Mouse (Mus musculus): ENCODE results near the gene Dop1a. TPM values are rescaled to one million over a fixed set of nuclear protein-coding genes. Genes with fewer than 3 reads are reported as not detected.

Dop1a gene
- 17.1 and 18.6 TPM in 2 replicates for polyA plus RNA-seq (2015; fragmentation: Nextera tagmentation; extraction: Ambion mirVana)

DNA sequence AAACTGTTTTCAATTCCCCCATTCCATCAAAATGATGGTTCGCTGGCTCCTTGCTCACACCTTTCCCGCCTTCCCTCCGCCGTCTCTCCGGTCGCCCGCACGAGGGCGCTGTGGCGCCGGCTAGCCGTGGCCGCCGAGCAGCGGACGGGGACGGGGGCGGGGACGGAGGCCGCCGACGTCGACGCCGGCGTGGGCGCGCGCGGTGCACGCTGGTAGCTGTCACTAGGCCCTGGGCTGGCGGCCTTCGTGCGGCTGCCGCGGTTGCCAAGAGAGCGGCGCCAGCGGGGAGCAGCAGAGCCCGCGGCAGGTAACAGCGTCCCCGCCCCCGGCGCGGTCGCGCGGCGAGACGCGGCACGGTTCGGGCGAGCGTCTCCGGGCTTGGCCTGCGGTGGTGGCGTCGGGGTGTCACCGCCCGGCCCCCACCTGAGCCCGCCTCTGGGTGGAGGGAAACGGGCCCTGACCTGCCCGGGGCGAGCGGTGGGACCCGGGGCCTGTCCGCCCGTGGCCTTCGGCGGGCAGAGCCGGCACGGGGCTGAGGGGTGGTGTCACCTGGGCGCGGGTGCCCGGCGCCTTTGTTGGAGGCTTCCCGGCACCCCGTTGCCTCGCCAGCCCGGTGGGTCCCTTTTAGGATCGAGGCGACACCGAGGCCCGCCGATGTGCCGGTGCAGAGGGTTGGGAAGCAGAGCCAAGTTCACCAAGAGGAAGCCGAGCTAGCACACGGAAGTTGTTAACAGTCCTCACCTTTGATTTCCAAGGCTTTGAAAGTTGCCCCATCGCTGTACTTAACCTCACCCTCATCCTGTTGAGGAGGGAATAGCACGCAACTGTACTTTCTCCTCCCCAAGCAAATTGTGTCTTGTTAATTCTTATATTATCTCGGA, at the start of gene Dop1a:
Dop1a (plus strand) TSS at position 165 of the 881 bp plus-strand sequence.
- Histone ChIP-seq H3K27ac (peak within 1 kb of the TSS; percentile 69; the same call in 1 of the 2 replicates), H3K9ac (peak within 1 kb of the TSS; percentile 88)
- WGBS = 1% methylated on average over 83 of the region's 93 CpGs

DNA sequence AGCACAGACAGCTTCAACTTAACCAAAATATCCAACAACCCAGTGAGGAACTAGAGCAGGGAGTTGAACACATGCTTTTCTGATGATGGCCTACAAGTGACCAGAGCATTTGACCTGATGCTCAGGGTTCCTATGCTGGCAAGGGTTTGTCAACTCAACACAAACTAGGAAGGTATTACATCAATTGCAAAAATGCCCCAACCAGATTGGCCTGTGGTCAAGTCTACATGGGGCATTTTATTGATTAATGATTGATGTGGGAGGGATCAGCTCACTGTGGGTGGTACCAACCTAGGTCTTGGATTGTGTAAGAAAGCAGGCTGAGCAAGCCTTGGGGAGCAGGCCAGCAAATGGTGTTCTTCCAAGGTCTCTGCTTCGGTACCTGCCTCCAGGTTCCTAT, 49.0 kb upstream of the Dop1a start:
- no peak for ATAC-seq (ENCODE audit: low FRiP score, low read depth)
- WGBS = 90% methylated on average over 1 of the region's 1 CpGs
- no peaks in the 10 kb centered on the region for H3K27me3 ChIP-seq

More for the DNA sequence above, at the start of gene Dop1a:
- peak within 1 kb of the TSS; percentile 79 for H3K4me3 ChIP-seq
- peak within 1 kb of the TSS; percentile 73 for H3K4me2 ChIP-seq (replicated peaks)
- H3K36me3 ChIP-seq = no peaks in the 10 kb centered on the region
- H3K27me3 ChIP-seq = no peaks in the 10 kb centered on the region
- H3K4me1 ChIP-seq = peaks cover 7% of the 10 kb centered on the region
- no peaks in the 10 kb centered on the region for H3K9me3 ChIP-seq
- ATAC-seq (ENCODE audit: low FRiP score, low read depth) = peak; percentile 94

DNA sequence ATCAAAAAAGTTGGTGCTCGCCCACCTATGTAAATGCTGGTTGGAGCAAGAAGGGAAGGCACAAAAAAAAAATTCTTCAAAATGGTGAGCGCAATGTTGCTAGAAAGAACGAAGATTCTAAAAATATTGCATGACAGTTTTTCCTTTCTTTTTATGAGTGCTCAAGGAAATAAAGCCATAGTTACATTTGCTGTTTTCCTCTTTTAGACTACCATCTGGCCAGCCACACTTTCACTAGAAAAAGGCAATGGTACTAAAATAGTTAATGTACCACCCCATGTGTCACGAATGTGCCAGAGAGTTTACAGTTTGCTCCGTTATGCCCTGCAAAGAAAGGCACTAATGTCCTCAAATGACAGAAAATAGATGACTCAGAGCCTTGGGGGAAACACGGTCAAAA, 47.6 kb upstream of the Dop1a start:
- H3K4me3 ChIP-seq = no peak overlapping the region
- WGBS = 73% methylated on average over 6 of the region's 6 CpGs
- H3K36me3 ChIP-seq = no peaks in the 10 kb centered on the region
- no peak overlapping the region for H3K27ac ChIP-seq
- H3K4me1 ChIP-seq = no peaks in the 10 kb centered on the region
- no peaks in the 10 kb centered on the region for H3K9me3 ChIP-seq
- no peaks in the 10 kb centered on the region for H3K27me3 ChIP-seq
- no peak overlapping the region for H3K4me2 ChIP-seq (replicated peaks)
- no peak for ATAC-seq (ENCODE audit: low FRiP score, low read depth)
- H3K9ac ChIP-seq = no peak overlapping the region

More for the DNA sequence above, 49.0 kb upstream of the Dop1a start:
- H3K4me1 ChIP-seq = no peaks in the 10 kb centered on the region
- no peak overlapping the region for H3K9ac ChIP-seq
- no peaks in the 10 kb centered on the region for H3K36me3 ChIP-seq
- no peak overlapping the region for H3K4me2 ChIP-seq (replicated peaks)
- H3K27ac ChIP-seq = no peak overlapping the region
- no peak overlapping the region for H3K4me3 ChIP-seq
- peaks cover 1% of the 10 kb centered on the region; the same call in 1 of the 2 replicates for H3K9me3 ChIP-seq

DNA sequence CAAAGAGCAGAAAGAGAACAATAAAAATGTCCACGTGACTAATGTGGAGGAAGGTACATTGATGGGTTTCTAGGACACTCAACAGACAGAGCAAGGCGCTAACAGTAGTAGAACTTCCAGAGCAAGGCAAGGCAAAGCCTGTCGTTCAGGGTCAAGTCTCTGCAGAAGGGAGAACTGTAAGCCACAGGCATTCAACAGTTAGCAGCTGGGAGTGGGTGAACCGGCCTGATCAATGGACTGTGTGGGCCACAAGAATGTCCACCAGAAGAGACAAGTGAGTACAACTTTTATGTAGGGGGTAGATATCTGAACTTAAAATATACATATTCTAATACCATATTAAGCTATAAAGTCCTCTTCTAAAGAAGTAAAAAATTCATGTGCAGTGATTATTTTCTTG, 43.6 kb upstream of the Dop1a start:
- no peak overlapping the region for H3K9ac ChIP-seq
- WGBS = 86% methylated on average over 4 of the region's 4 CpGs
- H3K9me3 ChIP-seq = no peaks in the 10 kb centered on the region
- no peaks in the 10 kb centered on the region for H3K4me1 ChIP-seq
- H3K4me3 ChIP-seq = no peak overlapping the region
- H3K36me3 ChIP-seq = no peaks in the 10 kb centered on the region
- ATAC-seq (ENCODE audit: low FRiP score, low read depth) = no peak
- H3K27ac ChIP-seq = no peak overlapping the region
- no peak overlapping the region for H3K4me2 ChIP-seq (replicated peaks)
- H3K27me3 ChIP-seq = no peaks in the 10 kb centered on the region

DNA sequence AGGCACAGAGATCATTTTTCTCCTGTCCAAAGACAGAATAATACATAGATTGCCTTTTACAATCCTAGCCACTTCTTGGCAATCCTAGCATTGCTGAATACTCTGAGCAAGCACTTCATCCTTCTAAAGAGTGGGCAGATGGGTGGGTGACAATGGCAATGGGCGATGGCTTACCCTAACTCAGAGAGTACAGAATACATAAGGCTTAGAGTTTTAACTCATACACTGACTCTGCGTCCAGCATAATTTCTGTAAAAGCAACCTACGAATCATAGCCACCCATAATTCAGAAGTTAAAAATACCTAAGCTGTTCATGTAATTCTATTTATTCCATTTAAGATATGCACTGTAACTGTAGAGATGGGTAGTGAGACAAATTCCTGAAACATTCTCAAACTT, 31.4 kb upstream of the Dop1a start:
- H3K9me3 ChIP-seq = no peaks in the 10 kb centered on the region
- no peak for ATAC-seq (ENCODE audit: low FRiP score, low read depth)
- 89% methylated on average over 3 of the region's 3 CpGs for whole genome bisulfite sequencing
- H3K4me3 ChIP-seq = no peak overlapping the region
- no peaks in the 10 kb centered on the region for H3K36me3 ChIP-seq
- H3K27ac ChIP-seq = no peak overlapping the region
- H3K27me3 ChIP-seq = no peaks in the 10 kb centered on the region
- H3K9ac ChIP-seq = no peak overlapping the region
- no peaks in the 10 kb centered on the region for H3K4me1 ChIP-seq
- no peak overlapping the region for H3K4me2 ChIP-seq (replicated peaks)

DNA sequence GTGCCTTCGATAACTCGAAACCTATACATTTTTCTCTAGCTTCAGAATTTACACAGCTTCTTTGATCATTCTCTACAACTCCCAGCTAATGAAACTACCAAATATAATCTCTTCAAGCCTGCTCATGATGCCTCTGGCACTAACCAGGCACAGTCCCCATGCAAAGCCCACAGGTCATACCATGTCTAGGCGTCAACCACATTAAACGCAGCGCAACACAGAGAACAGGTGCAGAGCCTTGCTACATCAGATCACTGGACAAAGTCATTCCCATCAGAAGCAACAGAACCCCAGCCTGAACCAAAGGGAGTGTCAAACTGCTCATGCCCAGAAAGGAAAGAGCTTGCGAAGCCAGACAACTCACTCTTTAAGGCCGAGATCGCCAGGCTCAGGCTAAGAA, 30.3 kb upstream of the Dop1a start:
- Histone ChIP-seq H3K9ac (no peak overlapping the region), H3K9me3 (no peaks in the 10 kb centered on the region), H3K4me2 (replicated peaks) (no peak overlapping the region), H3K4me1 (no peaks in the 10 kb centered on the region), H3K36me3 (no peaks in the 10 kb centered on the region), H3K27ac (no peak overlapping the region), H3K4me3 (no peak overlapping the region), H3K27me3 (no peaks in the 10 kb centered on the region)
- WGBS = 91% methylated on average over 8 of the region's 8 CpGs
- no peak for ATAC-seq (ENCODE audit: low FRiP score, low read depth)

DNA sequence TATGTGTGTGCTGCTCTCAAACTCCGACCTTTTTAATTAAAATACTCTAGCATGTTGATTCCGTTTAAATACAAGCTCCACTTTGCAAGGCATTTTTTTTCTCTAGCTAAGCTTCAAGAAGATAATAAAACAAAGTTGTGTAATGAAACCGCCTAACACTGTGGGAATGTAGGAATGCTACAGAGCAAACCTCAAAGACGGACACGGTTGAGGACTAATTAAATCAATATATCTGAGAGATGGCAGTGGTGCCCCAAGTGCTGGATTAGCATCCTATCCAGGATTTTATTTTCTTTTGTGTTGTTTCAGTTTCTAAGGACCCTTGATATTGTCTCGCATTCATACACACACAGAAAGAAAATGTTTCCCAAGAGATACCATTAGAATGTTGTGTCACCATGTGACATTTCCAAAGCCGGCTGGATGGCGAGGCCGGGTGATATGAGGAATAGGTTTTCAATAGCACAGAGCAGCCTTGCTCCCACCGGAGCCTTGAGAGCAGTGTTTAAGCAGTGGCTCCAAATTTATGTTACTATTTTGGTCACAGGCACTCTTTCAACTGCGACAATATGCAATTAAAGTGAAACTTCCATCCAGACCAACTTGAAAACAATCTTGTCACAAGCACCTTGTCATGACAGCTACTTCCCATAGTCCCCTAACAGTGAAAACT, 28.5 kb upstream of the Dop1a start:
- no peak for ATAC-seq (ENCODE audit: low FRiP score, low read depth)
- Histone ChIP-seq H3K4me3 (no peak overlapping the region), H3K36me3 (no peaks in the 10 kb centered on the region), H3K9me3 (no peaks in the 10 kb centered on the region), H3K27me3 (no peaks in the 10 kb centered on the region), H3K9ac (no peak overlapping the region), H3K4me2 (replicated peaks) (no peak overlapping the region), H3K27ac (no peak overlapping the region), H3K4me1 (no peaks in the 10 kb centered on the region)
- WGBS = 64% methylated on average over 11 of the region's 11 CpGs

DNA sequence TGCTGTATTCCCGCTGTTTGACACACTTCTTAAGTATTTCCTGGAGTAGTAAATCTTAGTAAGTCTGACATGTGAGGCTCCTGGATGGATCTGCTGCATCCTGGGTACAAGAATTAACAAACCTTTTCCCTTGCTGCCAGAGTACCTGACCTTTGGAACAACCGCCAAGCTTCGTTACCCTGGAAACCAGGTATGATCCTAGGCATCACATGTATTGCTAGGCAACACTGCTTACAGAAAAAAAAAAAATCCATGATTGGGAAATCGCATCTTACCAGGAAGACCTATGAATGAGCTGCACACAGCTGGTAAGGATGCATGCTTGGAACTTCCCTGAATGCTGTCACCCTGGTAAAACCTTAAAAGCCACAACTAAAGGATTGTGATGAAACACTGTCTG, 24.7 kb upstream of the Dop1a start:
- ATAC-seq (ENCODE audit: low FRiP score, low read depth) = no peak
- WGBS = 74% methylated on average over 4 of the region's 4 CpGs
- no peaks in the 10 kb centered on the region for H3K4me1 ChIP-seq

DNA sequence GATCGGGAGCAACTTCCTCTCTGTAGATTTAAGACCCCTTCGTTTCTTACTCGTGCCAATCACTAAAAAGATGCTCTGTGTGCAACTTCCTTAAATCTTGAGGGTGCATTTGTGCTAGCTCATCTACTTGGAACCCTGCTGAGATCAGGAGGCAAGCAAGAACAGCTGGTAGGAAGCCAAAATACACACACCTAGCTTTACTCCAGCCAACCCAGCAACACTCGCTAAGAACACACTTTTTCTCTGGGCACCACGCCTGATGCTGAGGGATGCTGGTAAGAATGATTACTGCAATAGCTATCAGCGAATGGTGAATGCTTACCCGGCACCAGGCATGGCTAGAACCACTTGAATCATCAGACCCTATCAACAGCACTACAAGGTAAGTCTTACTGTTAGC, 20.1 kb upstream of the Dop1a start:
- 73% methylated on average over 7 of the region's 7 CpGs for WGBS
- peaks cover 10% of the 10 kb centered on the region for H3K4me1 ChIP-seq
- 0 out of 2 replicates have a peak, but pooled peaks cover 2% of the 10 kb centered on the region for H3K36me3 ChIP-seq
- H3K27ac ChIP-seq = no peak overlapping the region
- H3K27me3 ChIP-seq = peaks cover 9% of the 10 kb centered on the region; the same call in 1 of the 2 replicates
- H3K9me3 ChIP-seq = no peaks in the 10 kb centered on the region
- H3K9ac ChIP-seq = no peak overlapping the region
- no peak overlapping the region for H3K4me3 ChIP-seq
- H3K4me2 ChIP-seq (replicated peaks) = no peak overlapping the region
- ATAC-seq (ENCODE audit: low FRiP score, low read depth) = no peak

More for the DNA sequence above, 24.7 kb upstream of the Dop1a start:
- Histone ChIP-seq H3K36me3 (0 out of 2 replicates have a peak, but pooled peaks cover 2% of the 10 kb centered on the region), H3K4me3 (no peak overlapping the region), H3K27me3 (0 out of 2 replicates have a peak, but pooled peaks cover 2% of the 10 kb centered on the region), H3K27ac (no peak overlapping the region), H3K4me2 (replicated peaks) (no peak overlapping the region), H3K9me3 (no peaks in the 10 kb centered on the region), H3K9ac (no peak overlapping the region)

DNA sequence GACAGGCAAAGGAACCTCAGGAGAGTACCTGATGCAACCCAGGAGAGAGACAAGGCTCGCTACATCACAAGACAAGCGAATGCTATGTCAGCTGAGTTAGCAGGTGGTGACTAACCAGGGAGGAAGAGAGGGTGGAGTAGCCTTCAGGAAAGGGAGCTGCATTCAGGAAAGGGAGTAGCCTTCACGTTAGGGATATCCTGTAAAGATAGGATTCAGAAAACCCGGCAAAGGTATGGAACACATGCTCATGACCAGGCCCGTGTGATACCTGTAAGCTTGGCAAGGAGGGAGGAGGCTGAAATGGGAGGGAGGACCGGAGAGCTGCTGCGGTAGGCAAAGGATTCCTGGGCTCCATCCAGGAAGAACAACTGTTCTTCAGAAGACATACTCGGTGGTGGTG, 19.5 kb upstream of the Dop1a start:
- H3K9me3 ChIP-seq = no peaks in the 10 kb centered on the region
- no peak overlapping the region for H3K9ac ChIP-seq
- no peak overlapping the region for H3K4me2 ChIP-seq (replicated peaks)
- ATAC-seq (ENCODE audit: low FRiP score, low read depth) = no peak
- 88% methylated on average over 8 of the region's 8 CpGs for WGBS
- H3K27ac ChIP-seq = no peak overlapping the region
- H3K36me3 ChIP-seq = 0 out of 2 replicates have a peak, but pooled peaks cover 2% of the 10 kb centered on the region
- H3K4me3 ChIP-seq = no peak overlapping the region
- H3K27me3 ChIP-seq = peaks cover 10% of the 10 kb centered on the region; the same call in 1 of the 2 replicates
- peaks cover 10% of the 10 kb centered on the region for H3K4me1 ChIP-seq

DNA sequence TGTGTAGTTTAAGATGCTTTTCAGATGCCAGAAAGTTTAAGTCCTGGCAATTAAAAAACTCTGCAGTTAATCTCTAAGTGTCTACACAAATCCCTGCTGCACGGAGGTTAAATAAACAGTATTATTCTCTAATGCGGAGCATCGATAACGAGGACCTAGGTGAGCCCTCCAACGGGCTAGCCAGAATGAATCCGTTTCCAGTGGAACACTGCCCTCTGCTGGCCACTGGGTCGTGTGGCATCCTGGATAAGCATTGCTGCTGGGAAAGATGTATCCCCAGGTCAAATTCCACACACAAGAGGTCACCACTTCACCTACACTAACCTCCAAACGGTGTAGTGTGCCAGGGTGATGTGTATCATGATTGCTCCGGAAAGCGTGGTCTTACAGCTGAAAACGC, 17.4 kb upstream of the Dop1a start:
- H3K9me3 ChIP-seq = no peaks in the 10 kb centered on the region
- peaks cover 13% of the 10 kb centered on the region; the same call in 1 of the 2 replicates for H3K27me3 ChIP-seq
- H3K4me1 ChIP-seq = peaks cover 10% of the 10 kb centered on the region
- ATAC-seq (ENCODE audit: low FRiP score, low read depth) = peak; percentile 78; the same call in 1 of the 2 replicates
- no peak overlapping the region for H3K27ac ChIP-seq
- 0 out of 2 replicates have a peak, but pooled peaks cover 2% of the 10 kb centered on the region for H3K36me3 ChIP-seq
- no peak overlapping the region for H3K4me3 ChIP-seq
- H3K4me2 ChIP-seq (replicated peaks) = peak overlapping the region; percentile 36; the same call in 1 of the 2 replicates
- H3K9ac ChIP-seq = no peak overlapping the region
- WGBS = 6% methylated on average over 11 of the region's 11 CpGs

DNA sequence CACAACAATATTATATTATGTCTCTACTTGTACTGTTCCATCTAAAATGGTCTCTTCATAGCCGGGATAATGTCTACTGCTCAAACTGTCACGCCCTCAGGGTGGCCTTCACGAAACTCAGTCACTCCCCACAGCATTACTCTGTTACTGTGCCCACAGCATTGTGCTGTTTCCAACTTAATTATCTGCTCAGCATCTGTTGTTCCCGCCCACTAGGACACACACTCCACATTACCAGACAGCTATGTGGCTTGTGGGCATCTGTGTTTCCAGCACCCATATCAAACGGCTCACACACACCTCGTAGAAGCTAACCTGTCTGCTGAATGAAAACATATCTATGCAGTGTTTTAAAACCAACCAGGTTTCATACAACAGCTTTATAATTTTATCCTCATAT, 15.9 kb upstream of the Dop1a start:
- no peak overlapping the region for H3K27ac ChIP-seq
- WGBS = 43% methylated on average over 6 of the region's 6 CpGs
- no peaks in the 10 kb centered on the region for H3K36me3 ChIP-seq
- H3K27me3 ChIP-seq = peaks cover 13% of the 10 kb centered on the region; the same call in 1 of the 2 replicates
- no peaks in the 10 kb centered on the region for H3K9me3 ChIP-seq
- no peak for ATAC-seq (ENCODE audit: low FRiP score, low read depth)
- peak overlapping the region; percentile 58 for H3K4me2 ChIP-seq (replicated peaks)
- no peak overlapping the region for H3K9ac ChIP-seq
- no peak overlapping the region for H3K4me3 ChIP-seq
- peaks cover 10% of the 10 kb centered on the region for H3K4me1 ChIP-seq
